Mouse (Mus musculus) limb, embryonic 14.5 days (tissue): ENCODE results near the gene Prdm8. TPM values are rescaled to one million over a fixed set of nuclear protein-coding genes. Genes with fewer than 3 reads are reported as not detected.

Experiments used
- ATAC-seq: fragments of 200-750 bp; cut with Nextera tagmentation; 2 replicates; pipeline ENCODE4 v1.8.0; 2017; ENCODE audit warnings: low read depth, moderate number of reproducible peaks, moderate TSS enrichment; ENCODE audit not compliant: low FRiP score
- DNase-seq: peaks from one replicate; pipeline ENCODE4 v3.0.0-alpha.2; 2015; ENCODE audit warnings: low spot score
- H3K27ac ChIP-seq: fragments of 300-500 bp; sonication (generic); replicated peaks from 2 replicates; pipeline ENCODE4 v1.5.1; 2014; ENCODE audit warnings: low read depth, mild to moderate bottlenecking, low read length, moderate library complexity, mixed read lengths
- H3K27me3 ChIP-seq: fragments of 300-500 bp; sonication (generic); 2 replicates; pipeline ENCODE4 v1.6.1; 2014; ENCODE audit warnings: low read length, mixed read lengths; ENCODE audit not compliant: control insufficient read depth, insufficient read depth
- H3K36me3 ChIP-seq: fragments of 300-500 bp; sonication (generic); 2 replicates; pipeline ENCODE4 v1.6.1; 2014; ENCODE audit warnings: mild to moderate bottlenecking, low read length, moderate library complexity, mixed read lengths; ENCODE audit not compliant: control insufficient read depth, insufficient read depth
- H3K4me1 ChIP-seq: fragments of 300-500 bp; sonication (generic); 2 replicates; pipeline ENCODE4 v1.6.1; 2014; ENCODE audit warnings: antibody characterized with exemption, low read length, mixed read lengths; ENCODE audit not compliant: control insufficient read depth, insufficient read depth
- H3K4me2 ChIP-seq: fragments of 300-500 bp; sonication (generic); replicated peaks from 2 replicates; pipeline ENCODE4 v1.6.1; 2014; ENCODE audit warnings: low read depth, mild to moderate bottlenecking, low read length, moderate library complexity; ENCODE audit not compliant: severe bottlenecking
- H3K4me3 ChIP-seq: fragments of 300-500 bp; sonication (generic); replicated peaks from 2 replicates; pipeline ENCODE4 v1.5.1; 2014; ENCODE audit warnings: low read length
- H3K9ac ChIP-seq: fragments of 300-500 bp; sonication (generic); 2 replicates; pipeline ENCODE4 v1.6.1; 2014; ENCODE audit warnings: mild to moderate bottlenecking, low read depth, low read length, moderate library complexity; ENCODE audit not compliant: severe bottlenecking
- H3K9me3 ChIP-seq: fragments of 300-500 bp; sonication (generic); 2 replicates; pipeline ENCODE4 v1.6.1; 2016; ENCODE audit warnings: low read length; ENCODE audit not compliant: control insufficient read depth
- POLR2A ChIP-seq: fragments of 200-500 bp; IDR thresholded peaks from 2 replicates; pipeline ENCODE4 v1.8.0; 2012; ENCODE audit warnings: inconsistent platforms, mild to moderate bottlenecking, moderate library complexity, borderline replicate concordance; ENCODE audit not compliant: insufficient read depth, insufficient read length; ENCODE audit errors: extremely low read depth
- WGBS: fragments of 180-500 bp; shearing (Covaris S2); extraction: QIAGEN DNeasy Blood & Tissue Kit; methylation state at CpG from one replicate; pipeline ENCODE4 v1.1.7; 2014; 5-methylcytosine and 5-hydroxymethylcytosine counted together
- polyA plus RNA-seq, 2 experiments: library from polyadenylated mRNA; depleted of rRNA in 1 of 2; stranded (reverse) in 1 of 2; unstranded in 1 of 2; fragments of >200 nt; fragmentation: Nextera tagmentation in 1 of 2; extraction: Ambion mirVana in 1 of 2; gene quantifications; 2 replicates each; pipeline versions ENCODE4 v1.2.1 to v1.2.3; 2012 to 2014

Gene Prdm8
- polyA plus RNA-seq, 2 experiments, result 0.58 to 1.7 TPM

- no peak overlapping the region for H3K9ac ChIP-seq
- no peaks in the 10 kb centered on the region for H3K9me3 ChIP-seq
- H3K4me2 ChIP-seq, result no peak overlapping the region
- DNase-seq (no peak), ATAC-seq (no peak)
- no peak for TF ChIP-seq POLR2A
- no peak overlapping the region for H3K27ac ChIP-seq
- no peak overlapping the region for H3K4me3 ChIP-seq
- 65% methylated on average over 4 of the region's 4 CpGs for WGBS
- H3K36me3 ChIP-seq, result no peaks in the 10 kb centered on the region
- no peaks in the 10 kb centered on the region for H3K4me1 ChIP-seq
- no peaks in the 10 kb centered on the region for H3K27me3 ChIP-seq
These were observed 45.5 kb downstream of the Prdm8 start for GRCm38 (mm10) chr5:98212501-98212900.

GRCm38 (mm10) chr5:98221956-98222355 is 55.0 kb downstream of the Prdm8 start:
- Histone ChIP-seq H3K27ac (no peak overlapping the region), H3K9ac (no peak overlapping the region), H3K36me3 (no peaks in the 10 kb centered on the region), H3K4me3 (no peak overlapping the region), H3K4me1 (no peaks in the 10 kb centered on the region), H3K4me2 (no peak overlapping the region), H3K27me3 (no peaks in the 10 kb centered on the region), H3K9me3 (no peaks in the 10 kb centered on the region)
- TF ChIP-seq POLR2A, result no peak
- DNase-seq, result no peak
- 77% methylated on average over 4 of the region's 4 CpGs for WGBS
- no peak for ATAC-seq

GRCm38 (mm10) chr5:98226710-98227109 is 59.7 kb downstream of the Prdm8 start:
- H3K4me3 ChIP-seq, result no peak overlapping the region
- no peak for TF ChIP-seq POLR2A
- 82% methylated on average over 2 of the region's 2 CpGs for WGBS
- no peaks in the 10 kb centered on the region for H3K9me3 ChIP-seq
- H3K27me3 ChIP-seq, result no peaks in the 10 kb centered on the region
- no peak for DNase-seq
- H3K4me2 ChIP-seq, result no peak overlapping the region
- H3K4me1 ChIP-seq, result no peaks in the 10 kb centered on the region
- ATAC-seq, result no peak
- H3K36me3 ChIP-seq, result no peaks in the 10 kb centered on the region
- H3K27ac ChIP-seq, result no peak overlapping the region
- H3K9ac ChIP-seq, result no peak overlapping the region

- no peak overlapping the region for H3K4me3 ChIP-seq
- no peaks in the 10 kb centered on the region for H3K27me3 ChIP-seq
- no peak for ATAC-seq
- H3K36me3 ChIP-seq, result no peaks in the 10 kb centered on the region
- H3K9ac ChIP-seq, result no peak overlapping the region
- DNase-seq, result no peak
- H3K4me2 ChIP-seq, result no peak overlapping the region
- H3K9me3 ChIP-seq, result no peaks in the 10 kb centered on the region
- no peak for TF ChIP-seq POLR2A
- no peaks in the 10 kb centered on the region for H3K4me1 ChIP-seq
- H3K27ac ChIP-seq, result no peak overlapping the region
- WGBS, result 88% methylated on average over 6 of the region's 6 CpGs
These were observed 62.5 kb downstream of the Prdm8 start for GRCm38 (mm10) chr5:98229456-98229855.

- Histone ChIP-seq H3K36me3 (no peaks in the 10 kb centered on the region), H3K27ac (no peak overlapping the region), H3K9ac (no peak overlapping the region), H3K9me3 (no peaks in the 10 kb centered on the region), H3K4me2 (no peak overlapping the region), H3K27me3 (no peaks in the 10 kb centered on the region), H3K4me1 (no peaks in the 10 kb centered on the region), H3K4me3 (no peak overlapping the region)
- no peak for TF ChIP-seq POLR2A
- DNase-seq (no peak), ATAC-seq (no peak)
- 78% methylated on average over 6 of the region's 6 CpGs for WGBS
These were observed 71.5 kb downstream of the Prdm8 start for GRCm38 (mm10) chr5:98238466-98238865.

Other genes with a start within 250 kb of the Prdm8 start
- 9.7 and 10.5 TPM in 2 replicates for gene Antxr2, start 136.2 kb upstream of the Prdm8 start, polyA plus RNA-seq (2012; rRNA removed)
- 32.4 and 33.5 TPM in 2 replicates for gene Antxr2, start 136.2 kb upstream of the Prdm8 start, polyA plus RNA-seq (2014; fragmentation: Nextera tagmentation; extraction: Ambion mirVana)
- 0.41 and 0.67 TPM in 2 replicates for gene Fgf5, start 87.0 kb downstream of the Prdm8 start, polyA plus RNA-seq (2012; rRNA removed)
- gene Fgf5, start 87.0 kb downstream of the Prdm8 start, polyA plus RNA-seq (2014; fragmentation: Nextera tagmentation; extraction: Ambion mirVana), result 0.48 and 0.50 TPM in 2 replicates
- gene Cfap299, start 162.1 kb downstream of the Prdm8 start, polyA plus RNA-seq (2012; rRNA removed), result 0.15 TPM in 1 of 2 replicates, not detected in the other
- gene Cfap299, start 162.1 kb downstream of the Prdm8 start, polyA plus RNA-seq (2014; fragmentation: Nextera tagmentation; extraction: Ambion mirVana), result 0.72 and 0.74 TPM in 2 replicates